Mouse (Mus musculus) spleen, postnatal 10 days (tissue): ENCODE measurements at regions not wholly inside any gene's neighbourhood (a gene's known extent, or its start where the extent isn't known, plus 50 kb on each side); places are given as distances from the start of the nearest gene placed in this dataset.
"Not testable (repeated sequence)": the region's sequence is repeated elsewhere in the genome, so short reads cannot be mapped to it uniquely, and the experiment has no call there.

Experiments used
- DNase-seq, 2 experiments: peaks; one replicate each; pipeline ENCODE4 v3.0.0; 2021 to 2022; ENCODE audit warnings: low spot score in 2 of 2

DNA sequence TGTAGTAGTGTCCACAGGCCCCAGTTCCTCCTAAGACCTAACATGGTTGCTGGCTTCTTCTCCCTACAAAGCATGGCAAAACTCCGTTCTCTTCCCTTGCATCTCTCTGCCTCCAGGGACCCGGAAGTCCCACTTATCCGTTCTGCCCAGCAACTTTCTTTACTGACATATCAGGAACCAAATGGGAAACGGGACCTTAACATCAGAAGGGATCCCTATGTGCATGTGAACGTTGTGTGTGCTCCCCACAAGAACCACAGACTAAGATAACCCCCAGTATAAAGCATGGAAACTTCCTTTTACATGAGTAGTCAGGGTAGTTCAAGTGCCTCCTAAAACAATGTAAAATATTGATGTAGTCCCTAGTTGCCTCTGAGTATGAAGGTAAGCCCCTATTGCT is 61.6 kb downstream of the Zxdb start:
- DNase-seq = no peak

DNA sequence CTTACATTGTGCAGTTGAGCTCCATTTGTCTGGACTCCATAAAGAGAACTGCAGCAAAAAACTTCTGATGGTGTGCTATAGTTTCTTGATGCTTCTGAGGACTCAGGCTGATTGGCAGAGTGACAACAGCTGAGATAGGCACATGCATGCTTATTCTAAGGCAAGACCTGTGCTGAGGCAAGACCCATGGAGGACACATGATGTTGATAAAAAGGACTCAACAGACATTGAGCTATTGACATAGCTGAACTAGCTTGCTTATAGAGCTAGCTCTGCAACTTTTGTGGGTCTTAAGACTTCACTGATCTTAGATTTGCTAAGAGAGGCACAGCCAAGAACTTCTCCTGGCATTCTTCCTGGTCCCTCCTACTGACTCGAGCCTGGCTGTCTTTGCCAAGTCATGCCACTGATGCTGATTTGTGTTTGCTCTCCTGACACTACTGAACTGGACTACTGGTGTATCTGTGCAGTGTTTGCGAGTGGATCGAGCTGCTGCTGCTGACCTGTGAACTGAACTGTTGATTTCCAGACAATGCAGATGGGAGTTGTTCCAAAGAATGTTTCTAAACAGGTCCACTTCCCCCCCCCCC is 64.1 kb downstream of the Zxdb start:
- no peak for DNase-seq

DNA sequence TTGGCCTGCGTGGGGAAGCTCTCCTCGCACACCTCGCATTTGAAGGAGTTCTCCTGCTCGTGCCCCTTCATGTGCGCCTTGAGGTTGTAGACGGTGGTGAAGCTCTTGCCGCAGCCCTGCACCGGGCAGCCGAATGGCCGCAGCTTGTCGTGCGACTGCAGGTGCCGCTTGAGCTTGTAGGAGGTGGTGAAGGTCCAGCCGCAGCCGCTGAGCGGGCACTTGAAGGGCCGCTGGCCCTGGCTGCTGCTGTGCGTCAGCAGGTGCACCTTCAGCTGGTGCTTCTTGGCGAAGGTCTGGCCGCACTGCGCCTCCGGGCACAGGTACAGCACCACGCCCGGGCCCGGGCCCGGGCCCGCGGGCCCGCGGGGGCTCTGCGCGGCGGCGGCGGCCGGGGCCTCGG is 72.5 kb downstream of the Zxdb start:
- not testable (repeated sequence) for DNase-seq

DNA sequence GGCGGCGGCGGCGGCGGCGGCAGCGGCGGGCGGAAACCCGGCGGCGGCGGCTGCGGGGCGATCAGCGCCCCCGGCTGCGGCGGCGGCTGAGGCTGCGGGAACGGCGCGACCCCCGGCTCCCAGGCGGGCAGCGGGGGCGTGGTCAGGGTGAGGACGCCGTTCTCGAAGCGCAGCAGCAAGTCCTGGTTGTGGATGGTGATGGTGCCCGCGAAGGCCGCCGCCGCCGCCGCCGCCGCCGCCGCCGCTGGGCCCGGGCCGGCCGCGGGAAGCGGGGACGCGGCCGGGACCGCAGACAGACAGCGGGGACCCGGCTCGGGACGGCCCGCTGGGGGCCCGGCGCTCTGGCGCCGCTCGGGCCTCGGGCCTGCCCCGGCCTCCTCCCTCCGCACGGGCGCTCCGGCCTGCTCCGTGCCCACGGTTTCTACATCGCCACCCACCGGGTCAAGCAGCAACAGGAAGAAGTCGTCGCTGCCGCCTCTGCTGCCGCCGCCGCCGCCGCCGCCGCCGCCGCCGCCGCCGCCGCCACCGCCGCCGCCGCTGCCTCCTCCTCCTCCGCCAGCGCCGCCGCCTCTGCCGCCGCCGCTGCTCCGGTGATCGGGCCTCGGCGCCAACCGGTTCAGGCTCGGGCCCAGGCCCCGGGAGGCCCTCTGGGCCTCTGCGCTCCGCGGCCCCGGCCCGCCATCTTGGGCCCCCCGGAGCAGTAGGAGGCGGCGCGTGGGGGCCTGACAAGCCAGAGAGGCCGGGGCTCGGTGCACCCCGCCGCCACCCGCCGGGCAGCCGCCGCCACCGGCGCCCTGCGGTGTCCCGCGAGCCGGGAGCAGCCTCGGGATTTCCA is 73.2 kb downstream of the Zxdb start:
- DNase-seq = not testable (repeated sequence)

DNA sequence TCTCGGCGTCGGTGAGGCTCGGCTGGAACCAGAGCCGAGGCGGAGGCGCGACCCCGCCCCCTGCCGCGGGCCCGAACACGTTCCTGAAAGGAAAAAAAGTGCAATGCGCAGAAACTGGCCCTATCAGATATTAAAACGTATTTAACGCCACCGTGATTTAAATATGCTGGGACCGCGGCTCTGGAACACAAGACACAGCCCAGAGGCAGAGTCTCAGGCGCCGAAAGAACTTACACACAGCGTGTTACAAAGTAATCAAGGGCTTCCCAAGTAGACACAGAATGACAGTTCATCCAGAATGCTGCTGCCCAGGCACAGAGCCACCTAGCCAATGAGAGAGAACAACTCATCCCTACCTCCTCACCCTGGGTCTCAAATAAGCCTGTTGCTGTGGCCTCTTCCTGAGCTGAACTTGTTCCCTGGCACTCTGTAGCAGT is 73.8 kb downstream of the Zxdb start:
- DNase-seq = not testable (repeated sequence)

DNA sequence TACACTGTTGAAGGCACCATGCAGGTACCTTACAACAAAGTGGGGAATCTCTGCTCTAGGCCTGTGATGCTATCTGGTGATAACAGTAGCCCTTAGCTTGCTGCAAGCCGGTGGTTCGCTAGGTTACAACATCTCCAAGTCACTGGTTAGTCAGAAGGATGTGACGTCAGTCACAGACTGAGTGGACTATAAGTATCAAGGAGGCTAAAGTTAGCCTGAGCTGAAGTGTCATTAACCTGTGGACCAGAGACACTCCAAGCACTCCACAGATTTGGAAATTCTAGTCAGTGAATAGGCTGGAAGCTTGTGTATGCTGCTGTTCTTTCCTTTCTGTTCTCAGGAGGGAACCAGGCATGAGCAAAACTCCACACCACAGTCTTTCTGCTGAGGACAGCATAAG is 88.4 kb downstream of the Zxdb start:
- not testable (repeated sequence) for DNase-seq

DNA sequence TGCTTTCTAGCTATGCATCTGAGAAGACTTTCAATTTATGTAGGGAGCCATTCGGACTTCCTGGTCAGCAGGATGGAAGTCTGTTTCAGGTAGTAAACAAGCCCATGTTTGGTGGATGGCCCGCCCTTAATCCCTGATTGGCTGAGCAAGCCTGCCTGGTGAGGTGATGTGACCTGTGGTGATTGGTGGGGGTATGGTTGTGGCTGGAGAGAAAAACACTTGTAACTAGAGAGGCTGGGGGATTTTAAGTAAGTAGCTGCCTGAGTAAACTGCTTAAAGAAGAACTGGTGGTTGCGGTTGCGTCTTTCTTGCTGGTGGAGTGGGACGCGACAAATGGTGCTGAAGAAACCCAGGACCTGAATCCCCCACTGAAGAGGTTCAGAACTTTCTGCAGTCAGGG is 103.2 kb downstream of the Zxdb start:
- not testable (repeated sequence) for DNase-seq

DNA sequence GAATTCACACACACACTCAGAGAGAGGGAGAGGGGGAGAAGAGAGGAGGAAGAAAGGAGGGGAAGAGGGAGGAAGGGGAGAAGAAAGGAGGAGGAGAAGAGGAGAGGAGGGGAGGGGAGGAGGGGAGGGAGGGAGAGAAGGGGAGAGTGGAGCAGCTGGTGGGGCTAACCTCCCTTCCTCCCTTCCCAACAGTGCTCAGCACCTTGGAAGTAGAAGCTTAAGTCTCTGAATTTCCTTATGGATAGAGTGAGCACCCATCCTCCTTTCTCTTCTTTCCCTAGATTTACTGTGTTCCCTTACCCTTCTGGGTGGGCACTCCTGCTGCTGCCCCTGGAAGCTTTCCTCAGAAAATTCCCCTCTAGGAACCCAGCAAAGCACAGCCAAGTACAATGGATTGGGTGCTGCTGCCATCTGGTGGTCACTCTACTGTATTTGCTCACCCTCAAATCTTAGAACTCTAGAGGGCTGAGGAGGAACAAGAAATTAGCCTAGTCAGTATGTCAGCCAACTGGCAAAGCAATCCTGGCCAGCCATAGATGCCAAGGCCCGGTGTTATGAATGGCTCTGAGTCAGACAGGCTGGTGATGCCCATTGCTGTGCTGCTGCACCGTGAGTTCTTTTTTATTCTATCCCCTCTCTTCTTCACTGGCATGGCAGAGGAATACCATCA is 119.9 kb downstream of the Zxdb start:
- DNase-seq = not testable (repeated sequence)

DNA sequence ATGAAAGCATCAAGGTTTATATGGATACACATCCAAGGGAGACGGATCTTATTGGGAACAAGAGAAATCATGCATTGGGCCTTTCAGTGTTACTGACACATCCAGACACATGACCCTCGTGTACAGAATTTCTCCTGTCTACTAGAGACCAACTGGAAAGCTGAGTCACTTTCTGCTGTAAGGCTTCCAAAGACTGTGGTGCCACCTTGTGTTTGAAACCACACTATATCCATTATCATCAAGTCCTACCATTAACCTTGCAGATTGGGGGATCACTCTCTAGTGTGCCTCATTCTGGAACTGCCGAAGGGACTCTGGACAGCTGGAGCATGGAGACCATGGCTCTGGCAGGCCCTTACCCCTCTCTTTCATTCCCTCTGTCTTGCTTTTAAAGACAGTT is 125.2 kb downstream of the Zxdb start:
- not testable (repeated sequence) for DNase-seq

DNA sequence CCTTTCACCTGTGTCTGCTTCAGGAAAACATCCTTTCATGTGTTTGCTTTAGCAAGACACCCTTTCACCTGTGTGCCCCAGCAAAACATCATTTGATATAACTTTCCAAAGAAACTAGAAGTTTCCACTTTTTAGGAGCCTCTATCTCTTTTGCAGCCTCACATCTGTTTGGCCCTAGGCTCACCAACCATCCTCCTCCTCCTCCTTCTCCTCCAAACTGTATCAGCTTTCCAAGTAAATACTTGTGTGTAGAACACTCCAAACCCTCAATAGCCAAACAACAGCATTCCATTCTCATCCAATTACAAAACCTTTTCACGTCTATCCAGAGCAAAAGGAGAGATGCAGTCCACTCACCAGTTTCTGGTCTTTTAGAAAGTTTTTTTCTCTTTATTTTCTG is 133.1 kb downstream of the Zxdb start:
- DNase-seq = no peak

DNA sequence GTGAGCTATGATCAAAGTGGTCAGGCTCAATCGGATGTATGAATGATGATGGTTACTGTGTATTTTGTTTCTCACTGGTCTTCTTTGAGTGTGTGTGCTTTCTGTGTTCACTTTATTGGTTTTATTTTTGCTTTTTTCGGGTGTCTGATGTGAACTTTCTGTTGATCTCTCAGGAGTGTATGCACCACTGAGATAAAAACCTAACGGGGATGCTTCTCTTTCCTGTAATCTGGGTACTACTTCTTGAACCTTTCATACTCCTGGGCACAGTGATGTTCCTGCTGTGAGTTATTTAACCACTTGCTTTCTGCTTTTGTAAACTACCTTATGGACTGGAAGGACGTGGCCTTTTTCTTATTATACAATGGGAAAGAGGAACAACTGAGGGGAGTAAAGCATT is 133.6 kb downstream of the Zxdb start:
- DNase-seq = no peak

DNA sequence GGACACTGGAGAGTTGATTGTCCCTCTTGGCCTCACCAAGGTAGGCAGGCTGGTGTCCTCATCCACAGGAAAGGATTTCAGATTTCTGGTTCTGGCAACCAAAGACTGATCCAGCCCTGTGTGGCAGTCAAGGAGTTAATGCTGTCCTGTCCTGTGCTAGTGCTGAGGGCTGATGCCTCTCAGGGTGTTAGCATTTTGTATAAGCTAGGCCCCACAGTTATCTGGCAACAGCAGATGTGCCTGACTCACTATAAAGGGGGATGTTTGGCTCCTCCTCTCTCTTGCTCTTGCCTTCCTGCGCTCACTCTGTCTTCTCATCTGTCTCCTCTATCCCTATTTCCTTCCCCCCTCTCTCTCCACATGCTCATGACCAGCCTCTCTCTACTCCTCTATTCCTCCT is 138.8 kb downstream of the Zxdb start:
- peak in 1 of 2 experiments; percentile 74 for DNase-seq

DNA sequence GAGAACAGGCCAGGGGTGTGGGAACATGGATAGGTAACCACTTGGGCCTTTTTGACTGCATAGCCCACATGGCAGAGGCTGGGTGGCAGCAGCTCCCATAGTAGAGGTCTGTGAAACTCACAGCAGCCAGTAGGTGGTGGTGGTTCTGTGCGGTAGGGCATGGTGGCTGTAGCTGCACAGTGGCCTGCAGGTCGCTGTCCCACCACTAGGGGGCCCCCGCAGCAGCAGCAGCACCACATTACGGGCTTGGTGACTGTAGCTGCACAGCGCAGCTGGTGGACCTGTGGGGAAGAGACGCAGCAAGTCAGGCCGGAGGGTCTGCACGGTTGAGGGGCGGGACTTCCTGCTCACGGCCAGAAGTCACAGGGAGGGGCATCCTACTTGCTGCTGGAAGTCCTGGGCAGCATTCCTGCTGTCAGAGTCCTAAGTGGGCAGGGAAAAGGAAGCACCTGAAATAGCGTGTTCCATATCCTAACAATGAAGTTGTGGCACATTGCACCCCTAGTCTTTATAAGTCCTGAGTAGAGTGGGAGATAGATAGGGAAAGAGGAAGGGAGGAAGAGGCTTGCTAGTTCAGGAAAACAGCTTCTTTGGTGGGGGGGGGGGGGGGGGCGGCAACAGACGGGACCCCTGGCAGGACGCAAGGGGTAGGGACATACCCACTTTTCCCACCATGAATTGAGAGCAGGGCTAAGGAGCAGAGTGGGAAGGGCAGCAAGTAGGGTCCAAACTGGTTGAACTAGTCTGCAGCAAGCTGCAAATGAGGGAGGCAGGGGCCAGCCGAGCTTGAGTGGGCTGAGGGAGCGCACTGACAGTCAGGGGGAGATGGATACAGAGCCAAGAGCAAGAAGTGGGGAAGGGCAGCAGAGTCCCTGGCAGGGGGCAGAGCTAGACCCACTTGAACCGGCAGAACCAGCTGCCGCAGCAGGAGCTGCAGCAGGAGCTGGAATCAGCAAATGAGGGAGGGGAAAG is 141.4 kb downstream of the Zxdb start:
- DNase-seq = peak; percentile 86 to 94

DNA sequence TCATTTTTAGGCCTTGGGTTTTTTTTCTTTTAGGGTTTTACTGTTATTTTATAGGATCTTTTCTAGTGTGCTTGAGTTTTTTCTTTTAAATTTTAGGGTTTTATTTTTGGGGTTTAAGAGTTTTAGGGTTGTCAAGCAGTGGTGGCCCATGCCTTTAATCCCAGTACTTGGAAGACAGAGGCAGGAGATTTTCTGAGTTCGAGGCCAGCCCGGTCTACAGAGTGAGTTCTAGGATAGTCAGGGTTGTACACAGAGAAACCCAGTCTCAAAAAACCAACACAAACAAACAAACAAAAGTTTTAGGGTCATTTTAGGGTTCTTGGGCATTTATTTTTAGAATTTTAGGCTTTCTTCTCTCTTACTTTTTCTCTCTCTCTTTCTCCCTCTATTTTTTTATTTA is 142.9 kb downstream of the Spin4 start:
- peak in 1 of 2 experiments; percentile 16 for DNase-seq
